Mouse (Mus musculus) liver, embryonic 14.5 days (tissue): ENCODE data around the gene Sgtb. TPM values are rescaled to one million over a fixed set of nuclear protein-coding genes. Genes with fewer than 3 reads are reported as not detected.

Experiments
- ATAC-seq: fragments of 200-750 bp; cut with Nextera tagmentation; 2 replicates; pipeline ENCODE4 v1.8.0; 2017; ENCODE audit warnings: moderate number of reproducible peaks, mild to moderate bottlenecking, moderate library complexity; ENCODE audit not compliant: insufficient read depth
- DNase-seq, 3 experiments: peaks; one replicate each; pipeline ENCODE4 v3.0.0-alpha.2; 2012 to 2013; ENCODE audit warnings: low read depth in 3 of 3, low spot score in 3 of 3
- H3K27ac ChIP-seq: fragments of 300-500 bp; sonication (generic); 2 replicates; pipeline ENCODE4 v1.5.1; 2014; ENCODE audit warnings: moderate library complexity, mild to moderate bottlenecking, control low read depth, inconsistent platforms
- H3K27me3 ChIP-seq: fragments of 300-500 bp; sonication (generic); 2 replicates; pipeline ENCODE4 v1.6.1; 2014; ENCODE audit warnings: mild to moderate bottlenecking, low read length, moderate library complexity; ENCODE audit not compliant: control insufficient read depth, insufficient read depth
- H3K36me3 ChIP-seq: fragments of 300-500 bp; sonication (generic); replicated peaks from 2 replicates; pipeline ENCODE4 v1.6.1; 2014; ENCODE audit warnings: low read depth; ENCODE audit not compliant: control insufficient read depth, insufficient read depth
- H3K4me1 ChIP-seq, 2 experiments: fragments of 200-500 bp in 1 of 2; fragments of 300-500 bp in 1 of 2; sonication (generic) in 1 of 2; replicated peaks; 2 replicates each; pipeline ENCODE4 v1.6.1; 2012 to 2014; ENCODE audit warnings: antibody characterized with exemption in 1 of 2, inconsistent platforms in 1 of 2, low read length in 1 of 2; ENCODE audit not compliant: control insufficient read depth in 2 of 2, insufficient read depth in 2 of 2
- H3K4me2 ChIP-seq: fragments of 300-500 bp; sonication (generic); 2 replicates; pipeline ENCODE4 v1.6.1; 2014; ENCODE audit warnings: low read depth, mild to moderate bottlenecking, control low read depth, moderate library complexity
- H3K4me3 ChIP-seq, 2 experiments: fragments of 200-500 bp in 1 of 2; fragments of 300-500 bp in 1 of 2; sonication (generic) in 1 of 2; 2 replicates each; pipeline ENCODE4 v1.5.1; 2012 to 2014; ENCODE audit warnings: low read depth in 2 of 2, low read length in 2 of 2, mild to moderate bottlenecking in 2 of 2, control low read depth in 1 of 2, inconsistent platforms in 1 of 2, moderate library complexity in 1 of 2; ENCODE audit not compliant: insufficient read depth in 1 of 2
- H3K9ac ChIP-seq: fragments of 300-500 bp; sonication (generic); replicated peaks from 2 replicates; pipeline ENCODE4 v1.6.1; 2014; ENCODE audit warnings: mild to moderate bottlenecking, control low read depth, moderate library complexity
- H3K9me3 ChIP-seq: fragments of 300-500 bp; sonication (generic); 2 replicates; pipeline ENCODE4 v1.6.1; 2016; ENCODE audit warnings: low read length, mixed read lengths; ENCODE audit not compliant: control insufficient read depth
- CTCF ChIP-seq: IDR thresholded peaks from 2 replicates; pipeline ENCODE4 v1.5.1; 2016; ENCODE audit warnings: antibody characterized with exemption, low read depth, control low read depth
- EP300 ChIP-seq: IDR thresholded peaks from 2 replicates; pipeline ENCODE4 v1.6.1; 2016; ENCODE audit warnings: antibody characterized with exemption, low read depth
- WGBS: fragments of 180-500 bp; shearing (Covaris S2); extraction: QIAGEN DNeasy Blood & Tissue Kit; methylation state at CpG from one replicate; pipeline ENCODE4 v1.1.7; 2014; ENCODE audit not compliant: insufficient replicate concordance; 5-methylcytosine and 5-hydroxymethylcytosine counted together
- polyA plus RNA-seq, 2 experiments: library from polyadenylated mRNA; depleted of rRNA in 1 of 2; stranded (reverse) in 1 of 2; unstranded in 1 of 2; fragments of >200 nt; fragmentation: Nextera tagmentation in 1 of 2; extraction: Ambion mirVana in 1 of 2; gene quantifications; 2 replicates each; pipeline versions ENCODE4 v1.2.1 to v1.2.3; 2012 to 2014

Sgtb gene
- polyA plus RNA-seq, 2 experiments: 0.26 to 0.58 TPM

DNA sequence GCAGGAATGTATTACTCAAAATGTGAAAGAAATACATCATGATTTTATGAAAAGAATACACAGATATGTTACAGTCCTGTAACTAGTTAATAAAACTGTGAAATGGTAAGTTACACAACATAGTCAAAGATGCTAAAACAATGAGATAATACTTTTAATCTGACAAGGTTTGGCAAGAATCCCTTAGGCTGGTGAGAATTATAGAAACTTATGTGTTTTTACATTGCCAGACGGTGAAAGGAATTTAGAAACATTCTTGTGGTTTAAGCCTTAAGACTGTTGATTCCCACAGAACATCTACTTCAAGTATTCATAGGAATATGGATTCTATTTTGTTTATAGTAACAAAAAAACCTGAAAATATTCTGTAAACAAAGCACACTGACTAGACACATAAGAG is 46.1 kb downstream of the Sgtb start:
- no peak overlapping the region for H3K4me2 ChIP-seq
- H3K27ac ChIP-seq: no peak overlapping the region
- ATAC-seq (no peak), DNase-seq (no peak)
- no peak overlapping the region for H3K4me3 ChIP-seq
- peaks cover 19% of the 10 kb centered on the region for H3K36me3 ChIP-seq
- no peaks in the 10 kb centered on the region for H3K9me3 ChIP-seq
- H3K4me1 ChIP-seq: no peaks in the 10 kb centered on the region
- H3K27me3 ChIP-seq: no peaks in the 10 kb centered on the region
- WGBS: 82% methylated on average over 1 of the region's 1 CpGs
- TF ChIP-seq CTCF: no peak
- TF ChIP-seq EP300: no peak
- no peak overlapping the region for H3K9ac ChIP-seq

DNA sequence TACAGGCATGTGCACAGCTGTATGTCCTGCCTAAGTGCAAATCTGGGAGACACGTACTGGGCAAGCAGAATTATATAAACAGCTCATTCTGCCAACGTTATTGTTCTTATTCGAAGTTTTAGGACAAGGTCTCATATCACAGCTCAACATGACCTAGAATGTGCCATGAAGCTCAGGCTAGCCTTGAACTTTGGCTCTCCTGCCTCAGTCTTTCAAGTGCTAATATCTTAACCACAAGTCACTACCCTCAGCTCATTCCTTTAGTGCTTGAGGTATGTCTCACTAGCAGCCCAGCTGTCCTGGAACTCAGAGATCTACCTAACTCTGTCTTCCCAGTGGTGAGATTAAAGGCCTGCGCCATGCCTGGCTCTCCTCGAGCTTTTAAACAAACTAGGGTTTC is 62.2 kb downstream of the Sgtb start:
- ATAC-seq: no peak
- H3K4me1 ChIP-seq: peaks cover 3 to 8% of the 10 kb centered on the region in 2 experiments

DNA sequence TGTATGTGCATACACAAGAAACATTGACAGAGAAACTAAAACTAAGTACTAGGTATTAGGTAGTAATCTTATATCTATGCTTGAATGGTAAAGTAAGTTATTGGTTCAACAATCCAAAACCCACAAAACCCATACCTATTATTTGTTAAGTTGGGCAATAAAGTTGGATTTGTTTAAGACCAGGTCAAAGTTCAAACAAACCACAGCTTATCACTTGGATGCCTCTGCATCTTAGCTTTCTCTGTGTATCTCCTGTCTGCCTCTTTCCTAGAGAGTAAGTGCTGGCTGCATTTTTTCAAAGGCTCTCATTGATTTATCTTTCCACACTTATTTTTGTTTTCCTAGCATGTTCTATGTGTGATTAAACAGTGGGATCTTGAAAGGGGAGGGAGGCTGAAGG is 63.0 kb downstream of the Sgtb start:
- no peak overlapping the region for H3K4me2 ChIP-seq
- ATAC-seq (no peak), DNase-seq (no peak)
- H3K27ac ChIP-seq: no peak overlapping the region
- H3K9ac ChIP-seq: no peak overlapping the region
- no peak for TF ChIP-seq CTCF
- TF ChIP-seq EP300: no peak
- no peaks in the 10 kb centered on the region for H3K9me3 ChIP-seq
- peaks cover 3 to 8% of the 10 kb centered on the region in 2 experiments for H3K4me1 ChIP-seq
- H3K36me3 ChIP-seq: peaks cover 5% of the 10 kb centered on the region; the same call in 1 of the 2 replicates
- H3K27me3 ChIP-seq: no peaks in the 10 kb centered on the region
- no peak overlapping the region for H3K4me3 ChIP-seq

More for the DNA sequence above, 62.2 kb downstream of the Sgtb start:
- no peaks in the 10 kb centered on the region for H3K9me3 ChIP-seq
- no peaks in the 10 kb centered on the region for H3K27me3 ChIP-seq
- H3K4me3 ChIP-seq: no peak overlapping the region
- DNase-seq: no peak
- WGBS: 77% methylated on average over 5 of the region's 5 CpGs
- TF ChIP-seq CTCF (no peak), EP300 (no peak)
- H3K9ac ChIP-seq: no peak overlapping the region
- H3K27ac ChIP-seq: no peak overlapping the region
- H3K36me3 ChIP-seq: peaks cover 5% of the 10 kb centered on the region; the same call in 1 of the 2 replicates
- no peak overlapping the region for H3K4me2 ChIP-seq

DNA sequence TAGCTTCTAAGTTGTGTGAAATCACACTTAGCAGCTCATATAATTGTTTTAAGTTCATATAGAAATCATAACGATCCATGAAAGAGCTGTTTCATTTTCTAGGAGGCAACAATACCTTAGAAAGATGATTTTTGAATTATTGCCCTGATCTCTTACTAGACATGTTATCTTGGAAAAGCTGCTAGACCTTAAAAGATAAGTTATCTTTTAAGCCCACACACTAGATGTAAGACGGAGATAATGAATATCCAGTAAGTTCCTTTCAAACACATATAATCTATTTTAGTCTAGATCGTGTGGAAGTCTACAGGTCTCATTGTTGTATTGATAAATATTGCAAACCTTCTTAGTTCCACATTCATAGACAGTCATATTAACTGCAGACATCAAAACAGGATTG is 67.3 kb downstream of the Sgtb start:
- Histone ChIP-seq H3K4me2 (peak overlapping the region; percentile 84), H3K36me3 (peaks cover 5% of the 10 kb centered on the region), H3K4me1 (peaks cover 3 to 8% of the 10 kb centered on the region in 2 experiments), H3K9me3 (no peaks in the 10 kb centered on the region), H3K27ac (no peak overlapping the region), H3K27me3 (no peaks in the 10 kb centered on the region), H3K4me3 (peak overlapping the region; percentile 84 to 88), H3K9ac (peak overlapping the region; percentile 49)
- WGBS: 25% methylated on average over 3 of the region's 3 CpGs
- no peak for ATAC-seq
- no peak for DNase-seq
- TF ChIP-seq EP300 (no peak), CTCF (no peak)

DNA sequence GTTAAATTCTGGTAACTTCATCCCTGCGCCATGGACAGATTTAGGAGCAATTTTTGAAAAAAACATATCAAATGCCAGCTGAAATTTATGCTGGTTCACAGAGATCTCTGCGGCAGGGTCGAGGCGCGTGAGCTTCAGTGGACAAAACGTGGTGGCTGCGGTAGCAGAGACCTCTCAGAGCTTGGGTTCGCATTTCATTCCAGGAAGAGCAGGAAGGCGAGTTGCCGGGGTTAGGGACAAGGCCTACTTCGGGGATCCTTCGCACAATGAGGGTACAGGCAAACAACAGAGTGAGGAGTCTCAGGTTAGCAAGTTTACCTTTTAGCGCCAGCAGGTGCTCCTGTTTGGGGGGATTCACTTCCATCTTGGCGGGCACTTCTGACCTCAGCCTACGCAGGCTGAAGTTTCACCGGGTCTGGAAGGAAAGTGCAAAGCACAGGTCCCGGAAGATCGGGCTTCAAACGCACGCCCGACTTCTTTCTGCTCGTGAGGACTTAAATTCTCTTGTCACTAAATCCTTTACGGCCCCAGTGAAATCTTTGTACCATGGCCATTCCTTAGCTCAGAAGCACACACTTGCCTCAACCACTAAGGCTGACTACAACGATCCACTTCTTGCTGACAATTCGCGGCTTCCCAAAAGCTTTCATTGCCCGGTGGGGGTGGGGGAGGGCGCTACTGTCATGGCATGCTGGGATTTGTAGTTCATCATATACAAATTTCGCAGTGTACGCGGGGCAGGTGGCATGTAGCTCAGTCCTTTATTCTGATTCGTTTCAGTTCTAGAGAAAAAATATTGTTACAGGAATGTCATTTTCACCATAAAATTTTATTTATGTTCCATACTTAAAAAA is 68.5 kb downstream of the Sgtb start, which contains the start of gene Trappc13:
Gene Trappc13 (minus strand): TSS at position 674 of the 854 bp plus-strand sequence.
- under 1% methylated on average over 32 of the region's 32 CpGs for WGBS
- Histone ChIP-seq H3K4me3 (peak within 1 kb of the TSS; percentile 84 to 88), H3K4me2 (peak within 1 kb of the TSS; percentile 84), H3K27ac (peak within 1 kb of the TSS; percentile 87), H3K4me1 (peaks cover 2 to 3% of the 10 kb centered on the region in 2 experiments; a peak in 3 of 4 replicates), H3K27me3 (no peaks in the 10 kb centered on the region), H3K9ac (peak within 1 kb of the TSS; percentile 90), H3K9me3 (no peaks in the 10 kb centered on the region), H3K36me3 (peaks cover 5% of the 10 kb centered on the region)
- DNase-seq (peak; percentile 76 to 81 (median 77)), ATAC-seq (peak; percentile 83)
- no peak for TF ChIP-seq CTCF
- 0 out of 2 replicates have a peak, but pooled peaks have one; percentile 22 for TF ChIP-seq EP300
